Mouse (Mus musculus) forebrain, embryonic 12.5 days (tissue): ENCODE measurements around the gene Vmn1r119. TPM values are rescaled to one million over a fixed set of nuclear protein-coding genes. Genes with fewer than 3 reads are reported as not detected.
"Not testable (repeated sequence)": the region's sequence is repeated elsewhere in the genome, so short reads cannot be mapped to it uniquely, and the experiment has no call there.

Source experiments
- ATAC-seq: fragments of 200-750 bp; cut with Nextera tagmentation; 2 replicates; pipeline ENCODE4 v1.8.0; 2017; ENCODE audit warnings: moderate TSS enrichment; ENCODE audit not compliant: low FRiP score
- H3K27ac ChIP-seq: fragments of 300-500 bp; sonication (generic); 2 replicates; pipeline ENCODE4 v1.5.1; 2016; ENCODE audit warnings: mild to moderate bottlenecking
- H3K27me3 ChIP-seq: fragments of 300-500 bp; sonication (generic); 2 replicates; pipeline ENCODE4 v1.6.1; 2016; ENCODE audit warnings: mild to moderate bottlenecking
- H3K36me3 ChIP-seq: fragments of 300-500 bp; sonication (generic); replicated peaks from 2 replicates; pipeline ENCODE4 v1.6.1; 2016; ENCODE audit warnings: mild to moderate bottlenecking
- H3K4me1 ChIP-seq: fragments of 300-500 bp; sonication (generic); 2 replicates; pipeline ENCODE4 v1.6.1; 2016
- H3K4me2 ChIP-seq: fragments of 300-500 bp; sonication (generic); 2 replicates; pipeline ENCODE4 v1.6.1; 2016; ENCODE audit warnings: mild to moderate bottlenecking, moderate library complexity
- H3K4me3 ChIP-seq: fragments of 300-500 bp; sonication (generic); replicated peaks from 2 replicates; pipeline ENCODE4 v1.5.1; 2016; ENCODE audit warnings: mild to moderate bottlenecking
- H3K9ac ChIP-seq: fragments of 300-500 bp; sonication (generic); 2 replicates; pipeline ENCODE4 v1.6.1; 2016; ENCODE audit warnings: mild to moderate bottlenecking
- H3K9me3 ChIP-seq: fragments of 300-500 bp; sonication (generic); 2 replicates; pipeline ENCODE4 v1.6.1; 2016
- WGBS: fragments of 180-500 bp; shearing (Covaris S2); methylation state at CpG from one replicate; pipeline ENCODE4 v1.1.7; 2016; 5-methylcytosine and 5-hydroxymethylcytosine counted together
- polyA plus RNA-seq: library from polyadenylated mRNA; unstranded; fragments of >200 nt; fragmentation: Nextera tagmentation; extraction: Ambion mirVana; gene quantifications from 2 replicates; pipeline ENCODE4 v1.2.1, GENCODE M21; 2016

The Vmn1r119 gene
- not detected in 2 replicates for polyA plus RNA-seq

- H3K4me1 ChIP-seq, H3K9ac ChIP-seq, H3K27me3 ChIP-seq, H3K4me3 ChIP-seq, H3K4me2 ChIP-seq, H3K27ac ChIP-seq, H3K36me3 ChIP-seq, H3K9me3 ChIP-seq, ATAC-seq: not testable (repeated sequence)
- no CpG with 5 or more reads among the region's 2 CpGs for WGBS
These were observed at the start of gene Vmn1r119 for GRCm38 (mm10) chr7:21012355-21012754. Vmn1r119 (minus strand) TSS chr7:21012455.

DNA sequence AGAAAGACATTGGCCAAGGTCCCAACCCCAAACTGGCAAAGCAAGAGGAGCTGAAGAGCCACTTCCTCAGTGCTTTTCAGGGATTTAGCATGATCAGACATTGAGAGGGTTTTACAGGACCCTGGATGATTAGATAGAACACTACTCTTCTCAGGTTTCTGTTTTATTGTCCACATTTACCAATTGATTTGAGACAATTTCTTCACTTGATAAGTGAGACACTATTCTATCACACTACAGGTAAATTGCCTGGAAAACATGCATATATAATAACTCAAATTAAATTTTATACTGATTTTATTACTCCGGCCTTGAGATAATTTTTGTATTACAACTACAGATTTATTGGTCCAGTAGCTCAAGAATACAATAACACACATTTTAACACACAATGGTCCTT is 41.4 kb upstream of the Vmn1r119 start, which contains the start of gene Vmn1r120:
TSS of gene Vmn1r120 (minus strand) at position 101 of the 400 bp plus-strand sequence.
- H3K4me2 ChIP-seq, H3K27ac ChIP-seq, H3K36me3 ChIP-seq, ATAC-seq, H3K4me1 ChIP-seq, H3K9me3 ChIP-seq, H3K27me3 ChIP-seq, H3K4me3 ChIP-seq, H3K9ac ChIP-seq: not testable (repeated sequence)
- 82% methylated on average over 1 of the region's 1 CpGs for WGBS

Other genes starting within 250 kb of the Vmn1r119 start
- not detected in 2 replicates for gene Vmn1r112, start 241.3 kb downstream of the Vmn1r119 start, polyA plus RNA-seq
- not detected in 2 replicates for gene Vmn1r113, start 225.2 kb downstream of the Vmn1r119 start, polyA plus RNA-seq
- not detected in 2 replicates for gene Vmn1r114, start 200.3 kb downstream of the Vmn1r119 start, polyA plus RNA-seq
- not detected in 2 replicates for gene Vmn1r115, start 167.5 kb downstream of the Vmn1r119 start, polyA plus RNA-seq
- gene Vmn1r116, start 140.2 kb downstream of the Vmn1r119 start, polyA plus RNA-seq, result not detected in 2 replicates
- not detected in 2 replicates for gene Vmn1r117, start 128.3 kb downstream of the Vmn1r119 start, polyA plus RNA-seq
- not detected in 2 replicates for gene Vmn1r118, start 100.1 kb downstream of the Vmn1r119 start, polyA plus RNA-seq
- gene Vmn1r120, start 41.3 kb upstream of the Vmn1r119 start, polyA plus RNA-seq, result not detected in 2 replicates
- gene Vmn1r121, start 86.1 kb upstream of the Vmn1r119 start, polyA plus RNA-seq, result not detected in 2 replicates
- gene Vmn1r122, start 121.7 kb upstream of the Vmn1r119 start, polyA plus RNA-seq, result not detected in 2 replicates
- not detected in 2 replicates for gene Vmn1r123, start 149.7 kb upstream of the Vmn1r119 start, polyA plus RNA-seq
- gene Gm5157, start 178.0 kb upstream of the Vmn1r119 start, polyA plus RNA-seq, result not detected in 2 replicates
- gene Vmn1r124, start 248.2 kb upstream of the Vmn1r119 start, polyA plus RNA-seq, result not detected in 2 replicates